Mouse (Mus musculus) E14TG2a.4 (cell line): ENCODE measurements around the gene Prrt1.
A peak's percentile ranks its signal among the peaks of the same experiment; 100 is the strongest.

ENCODE experiments used
- H3K27me3 ChIP-seq: 2 replicates; pipeline ENCODE4 v1.6.1; 2014; ENCODE audit warnings: low read length, control low read depth; ENCODE audit not compliant: insufficient read depth
- H3K36me3 ChIP-seq: 2 replicates; pipeline ENCODE4 v1.6.1; 2014; ENCODE audit warnings: low read length, control low read depth; ENCODE audit not compliant: insufficient read depth
- H3K4me1 ChIP-seq: replicated peaks from 2 replicates; pipeline ENCODE4 v1.6.1; 2014; ENCODE audit warnings: low read depth, low read length, control low read depth
- H3K4me3 ChIP-seq: replicated peaks from 2 replicates; pipeline ENCODE4 v1.5.1; 2014; ENCODE audit warnings: mild to moderate bottlenecking, low read length
- H3K9me3 ChIP-seq: 2 replicates; pipeline ENCODE4 v1.6.1; 2014; ENCODE audit warnings: low read length, control low read depth
- CTCF ChIP-seq: conservative IDR thresholded peaks from 2 replicates; pipeline ENCODE4 v1.5.1; 2014; ENCODE audit warnings: low read length
- NANOG ChIP-seq: IDR thresholded peaks from 2 replicates; pipeline ENCODE4 v1.6.1; 2014; ENCODE audit warnings: borderline replicate concordance, low read length, mixed read lengths
- POU5F1 ChIP-seq: IDR thresholded peaks from 2 replicates; pipeline ENCODE4 v1.6.1; 2014; ENCODE audit warnings: low read length, borderline replicate concordance

Gene Prrt1

GRCm38 (mm10) chr17:34640778-34641601 lies 11.7 kb downstream of the Prrt1 start:
- no peak for TF ChIP-seq POU5F1
- no peak for TF ChIP-seq CTCF
- peaks cover 4% of the 10 kb centered on the region; the same call in 1 of the 2 replicates for H3K36me3 ChIP-seq

GRCm38 (mm10) chr17:34641945-34642344 lies 12.6 kb downstream of the Prrt1 start:
- Histone ChIP-seq H3K9me3 (no peaks in the 10 kb centered on the region), H3K27me3 (peaks cover 6% of the 10 kb centered on the region; the same call in 1 of the 2 replicates), H3K4me1 (peaks cover 37% of the 10 kb centered on the region), H3K4me3 (no peak overlapping the region), H3K36me3 (peaks cover 4% of the 10 kb centered on the region; the same call in 1 of the 2 replicates)
- TF ChIP-seq NANOG, result no peak
- no peak for TF ChIP-seq CTCF
- no peak for TF ChIP-seq POU5F1

More at GRCm38 (mm10) chr17:34640778-34641601, 11.7 kb downstream of the Prrt1 start:
- H3K4me1 ChIP-seq, result peaks cover 29% of the 10 kb centered on the region
- peaks cover 6% of the 10 kb centered on the region; the same call in 1 of the 2 replicates for H3K27me3 ChIP-seq
- no peaks in the 10 kb centered on the region for H3K9me3 ChIP-seq
- 0 out of 2 replicates have a peak overlapping the region, but pooled peaks have one; percentile 4 for H3K4me3 ChIP-seq

- TF ChIP-seq POU5F1 (no peak), NANOG (no peak), CTCF (no peak)
- Histone ChIP-seq H3K4me1 (peaks cover 46% of the 10 kb centered on the region), H3K27me3 (no peaks in the 10 kb centered on the region), H3K36me3 (peaks cover 8% of the 10 kb centered on the region), H3K9me3 (no peaks in the 10 kb centered on the region), H3K4me3 (no peak overlapping the region)
Observed at GRCm38 (mm10) chr17:34643379-34643778, 14.0 kb downstream of the Prrt1 start.

GRCm38 (mm10) chr17:34643944-34644343 lies 14.6 kb downstream of the Prrt1 start:
- Histone ChIP-seq H3K36me3 (peaks cover 14% of the 10 kb centered on the region), H3K4me1 (peaks cover 51% of the 10 kb centered on the region), H3K27me3 (no peaks in the 10 kb centered on the region), H3K4me3 (no peak overlapping the region), H3K9me3 (no peaks in the 10 kb centered on the region)
- no peak for TF ChIP-seq NANOG
- no peak for TF ChIP-seq CTCF
- TF ChIP-seq POU5F1, result no peak

- Histone ChIP-seq H3K36me3 (peaks cover 21% of the 10 kb centered on the region), H3K4me3 (peak within 1 kb of the TSS; percentile 100), H3K27me3 (no peaks in the 10 kb centered on the region), H3K4me1 (peaks cover 54% of the 10 kb centered on the region), H3K9me3 (no peaks in the 10 kb centered on the region)
- no peak for TF ChIP-seq NANOG
- no peak for TF ChIP-seq CTCF
- no peak for TF ChIP-seq POU5F1
Observed at GRCm38 (mm10) chr17:34644608-34645007, 15.3 kb downstream of the Prrt1 start, which contains the start of gene Fkbpl. TSS of gene Fkbpl (plus strand) at chr17:34644764.

- Histone ChIP-seq H3K27me3 (no peaks in the 10 kb centered on the region), H3K4me1 (peaks cover 55% of the 10 kb centered on the region), H3K4me3 (peak overlapping the region; percentile 100), H3K36me3 (peaks cover 28% of the 10 kb centered on the region), H3K9me3 (no peaks in the 10 kb centered on the region)
- no peak for TF ChIP-seq CTCF
- no peak for TF ChIP-seq NANOG
- no peak for TF ChIP-seq POU5F1
Observed at GRCm38 (mm10) chr17:34645256-34645829, 16.0 kb downstream of the Prrt1 start.

- Histone ChIP-seq H3K9me3 (no peaks in the 10 kb centered on the region), H3K4me1 (peaks cover 59% of the 10 kb centered on the region), H3K27me3 (no peaks in the 10 kb centered on the region), H3K4me3 (peak overlapping the region; percentile 100), H3K36me3 (peaks cover 34% of the 10 kb centered on the region)
- TF ChIP-seq NANOG (no peak), CTCF (no peak), POU5F1 (no peak)
Observed at GRCm38 (mm10) chr17:34645831-34646511, 16.6 kb downstream of the Prrt1 start.

- H3K4me1 ChIP-seq, result peaks cover 61% of the 10 kb centered on the region
- no peak for TF ChIP-seq NANOG
- H3K36me3 ChIP-seq, result peaks cover 46% of the 10 kb centered on the region
- no peaks in the 10 kb centered on the region for H3K27me3 ChIP-seq
- no peaks in the 10 kb centered on the region for H3K9me3 ChIP-seq
- peak within 1 kb of the TSS; percentile 100 for H3K4me3 ChIP-seq
Observed at GRCm38 (mm10) chr17:34646906-34647787, 17.8 kb downstream of the Prrt1 start, which contains the start of gene Atf6b. TSS of gene Atf6b (plus strand) at chr17:34647146.
